Mouse (Mus musculus) hindbrain, embryonic 16.5 days (tissue): ENCODE measurements at regions not wholly inside any gene's neighbourhood (a gene's known extent, or its start where the extent isn't known, plus 50 kb on each side); places are given as distances from the start of the nearest gene placed in this dataset.
A peak's percentile ranks its signal among the peaks of the same experiment; 100 is the strongest.

ENCODE experiments used
- ATAC-seq: fragments of 200-750 bp; cut with Nextera tagmentation; 2 replicates; pipeline ENCODE4 v1.8.0; 2017; ENCODE audit warnings: moderate TSS enrichment, moderate library complexity
- H3K27ac ChIP-seq: fragments of 300-500 bp; sonication (generic); 2 replicates; pipeline ENCODE4 v1.5.1; 2014; ENCODE audit warnings: low read depth, mild to moderate bottlenecking, control low read depth, low read length, moderate library complexity
- H3K27me3 ChIP-seq: fragments of 300-500 bp; sonication (generic); replicated peaks from 2 replicates; pipeline ENCODE4 v1.6.1; 2014; ENCODE audit warnings: low read length; ENCODE audit not compliant: control insufficient read depth, insufficient read depth
- H3K36me3 ChIP-seq: fragments of 300-500 bp; sonication (generic); 2 replicates; pipeline ENCODE4 v1.6.1; 2014; ENCODE audit warnings: mild to moderate bottlenecking, low read length, moderate library complexity, mixed read lengths; ENCODE audit not compliant: control insufficient read depth, insufficient read depth
- H3K4me1 ChIP-seq: fragments of 300-500 bp; sonication (generic); 2 replicates; pipeline ENCODE4 v1.6.1; 2014; ENCODE audit warnings: low read depth, low read length; ENCODE audit not compliant: control insufficient read depth, insufficient read depth
- H3K4me2 ChIP-seq: fragments of 300-500 bp; sonication (generic); 2 replicates; pipeline ENCODE4 v1.6.1; 2014; ENCODE audit warnings: mild to moderate bottlenecking, low read length, control low read depth, moderate library complexity
- H3K4me3 ChIP-seq: fragments of 300-500 bp; sonication (generic); 2 replicates; pipeline ENCODE4 v1.5.1; 2014; ENCODE audit warnings: mild to moderate bottlenecking, low read length, control low read depth, moderate library complexity
- H3K9ac ChIP-seq: fragments of 300-500 bp; sonication (generic); 2 replicates; pipeline ENCODE4 v1.6.1; 2014; ENCODE audit warnings: low read depth, mild to moderate bottlenecking, control low read depth, low read length, moderate library complexity
- H3K9me3 ChIP-seq: fragments of 300-500 bp; sonication (generic); 2 replicates; pipeline ENCODE4 v1.6.1; 2014; ENCODE audit warnings: mild to moderate bottlenecking, low read length, moderate library complexity; ENCODE audit not compliant: control insufficient read depth
- WGBS: fragments of 180-500 bp; shearing (Covaris S2); extraction: QIAGEN DNeasy Blood & Tissue Kit; methylation state at CpG from one replicate; pipeline ENCODE4 v1.1.7; 2014; 5-methylcytosine and 5-hydroxymethylcytosine counted together

DNA sequence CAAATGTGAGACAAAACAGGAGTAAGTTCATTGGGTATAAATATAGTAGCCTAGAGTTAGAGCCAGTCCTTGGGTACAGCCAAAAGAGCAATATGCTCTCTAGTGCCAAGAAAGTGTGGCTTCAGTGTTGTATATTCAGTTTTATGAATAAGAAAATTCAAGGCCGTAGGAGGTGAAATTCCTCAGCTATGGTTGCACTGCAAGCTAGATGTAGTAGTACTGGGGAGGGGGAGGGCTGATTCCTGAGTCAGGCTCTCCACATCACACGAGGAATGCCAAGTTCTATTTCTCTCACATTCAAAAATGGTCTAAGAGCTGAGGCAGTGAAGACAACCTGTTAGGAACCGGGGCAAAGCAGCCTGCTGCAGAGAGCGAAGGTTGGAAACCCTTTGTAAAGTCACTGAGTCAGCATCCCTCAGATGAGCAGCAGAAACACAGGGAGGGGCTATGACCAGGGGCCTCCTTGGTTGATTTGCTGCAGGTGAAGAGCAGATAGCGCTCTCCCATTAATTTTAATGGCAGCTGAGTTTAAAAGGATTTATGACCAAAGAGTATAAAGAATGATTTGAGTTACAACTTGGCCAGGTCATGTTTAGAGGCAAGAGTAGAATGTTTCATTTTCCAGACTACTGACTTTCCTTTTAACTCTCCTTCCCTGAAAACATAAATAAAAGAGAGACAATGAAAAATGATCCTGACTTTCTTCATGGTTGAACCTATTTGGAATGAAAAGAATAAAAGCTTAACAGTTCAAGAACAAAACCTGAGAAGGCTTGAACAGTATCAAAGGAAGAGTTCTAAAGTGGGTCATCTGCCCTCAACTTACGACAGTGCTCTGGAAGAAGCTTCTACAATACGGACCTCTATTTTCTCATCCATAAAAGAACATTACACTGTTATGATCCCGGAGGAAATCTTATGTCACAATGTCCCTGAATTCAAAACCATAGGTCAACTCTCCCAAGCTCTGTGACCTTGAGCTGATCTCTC is 543.4 kb upstream of the Gm21961 start:
- no peak for ATAC-seq
- no peak overlapping the region for H3K4me2 ChIP-seq
- H3K27ac ChIP-seq, result no peak overlapping the region
- 70% methylated on average over 8 of the region's 8 CpGs for WGBS
- no peaks in the 10 kb centered on the region for H3K36me3 ChIP-seq
- H3K27me3 ChIP-seq, result no peaks in the 10 kb centered on the region
- no peaks in the 10 kb centered on the region for H3K9me3 ChIP-seq
- no peak overlapping the region for H3K9ac ChIP-seq
- H3K4me1 ChIP-seq, result no peaks in the 10 kb centered on the region
- no peak overlapping the region for H3K4me3 ChIP-seq

DNA sequence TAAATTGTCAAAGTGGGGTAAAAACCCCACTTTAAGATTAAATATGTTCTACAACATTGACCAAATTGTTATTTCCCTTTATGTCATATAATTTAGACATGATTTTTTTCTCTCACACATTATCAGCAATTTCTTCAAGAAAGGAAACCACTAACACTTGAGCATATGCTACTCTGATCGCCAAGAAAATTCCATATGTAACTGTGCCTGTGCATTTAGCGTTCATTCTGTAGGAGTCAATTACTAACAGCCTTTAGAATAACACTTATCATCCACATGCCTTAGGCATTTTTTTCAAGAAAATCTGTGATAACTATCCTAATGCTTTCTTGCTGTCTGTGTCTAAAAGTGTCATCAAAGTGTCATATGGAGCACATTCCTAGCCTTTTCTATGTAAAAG is 534.3 kb upstream of the Gm21961 start:
- H3K9me3 ChIP-seq, result no peaks in the 10 kb centered on the region
- no peak overlapping the region for H3K9ac ChIP-seq
- no peak overlapping the region for H3K4me2 ChIP-seq
- 86% methylated on average over 2 of the region's 2 CpGs for WGBS
- no peaks in the 10 kb centered on the region for H3K36me3 ChIP-seq
- no peaks in the 10 kb centered on the region for H3K27me3 ChIP-seq
- no peak for ATAC-seq
- no peak overlapping the region for H3K4me3 ChIP-seq
- H3K4me1 ChIP-seq, result no peaks in the 10 kb centered on the region
- H3K27ac ChIP-seq, result no peak overlapping the region

DNA sequence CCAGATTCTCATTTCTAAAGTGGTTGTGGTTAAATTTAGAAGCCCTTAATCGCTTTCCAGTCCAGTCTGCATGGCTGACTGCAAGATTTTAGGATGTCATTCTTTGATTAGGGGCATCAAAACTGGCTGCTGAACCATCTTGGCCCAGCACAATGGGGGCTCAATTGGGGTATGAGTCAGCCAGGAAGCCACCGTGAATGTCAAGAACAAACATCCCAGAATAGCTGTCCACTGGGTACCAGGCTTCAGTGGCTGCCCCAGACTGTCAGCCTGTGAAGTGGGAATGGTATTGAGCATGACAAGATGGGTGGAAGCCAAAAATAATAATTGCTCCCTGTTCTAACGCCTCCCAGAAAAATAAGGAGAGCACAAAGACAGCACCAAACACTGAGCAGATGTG is 520.9 kb upstream of the Gm21961 start:
- 74% methylated on average over 3 of the region's 3 CpGs for WGBS
- no peak overlapping the region for H3K9ac ChIP-seq
- no peaks in the 10 kb centered on the region for H3K9me3 ChIP-seq
- ATAC-seq, result no peak
- no peak overlapping the region for H3K4me2 ChIP-seq
- H3K27me3 ChIP-seq, result no peaks in the 10 kb centered on the region
- H3K36me3 ChIP-seq, result no peaks in the 10 kb centered on the region
- H3K27ac ChIP-seq, result no peak overlapping the region
- H3K4me1 ChIP-seq, result no peaks in the 10 kb centered on the region
- H3K4me3 ChIP-seq, result no peak overlapping the region

DNA sequence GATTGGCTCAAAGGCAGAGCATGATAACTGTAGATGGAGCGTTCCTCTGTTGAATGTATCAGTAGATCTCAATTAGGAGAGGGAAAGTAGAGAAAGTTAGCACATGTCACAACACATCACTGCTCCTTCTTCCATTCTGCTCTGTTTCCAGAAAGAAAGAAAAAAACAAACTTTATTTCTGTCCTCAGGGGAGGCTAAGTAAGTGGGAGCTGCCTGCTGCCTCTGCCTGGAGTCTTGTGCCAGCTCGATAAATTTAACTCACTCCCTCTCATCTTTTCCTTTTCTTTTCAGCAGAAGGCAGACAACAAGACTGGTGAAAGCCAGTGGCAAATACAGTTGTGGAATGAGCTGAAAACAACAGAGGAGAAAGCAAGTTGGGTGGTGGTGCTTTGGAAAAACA is 517.5 kb upstream of the Gm21961 start:
- Histone ChIP-seq H3K4me2 (no peak overlapping the region), H3K36me3 (no peaks in the 10 kb centered on the region), H3K9me3 (no peaks in the 10 kb centered on the region), H3K9ac (no peak overlapping the region), H3K27me3 (no peaks in the 10 kb centered on the region), H3K4me3 (no peak overlapping the region), H3K4me1 (no peaks in the 10 kb centered on the region), H3K27ac (no peak overlapping the region)
- no peak for ATAC-seq
- 89% methylated on average over 2 of the region's 2 CpGs for WGBS

DNA sequence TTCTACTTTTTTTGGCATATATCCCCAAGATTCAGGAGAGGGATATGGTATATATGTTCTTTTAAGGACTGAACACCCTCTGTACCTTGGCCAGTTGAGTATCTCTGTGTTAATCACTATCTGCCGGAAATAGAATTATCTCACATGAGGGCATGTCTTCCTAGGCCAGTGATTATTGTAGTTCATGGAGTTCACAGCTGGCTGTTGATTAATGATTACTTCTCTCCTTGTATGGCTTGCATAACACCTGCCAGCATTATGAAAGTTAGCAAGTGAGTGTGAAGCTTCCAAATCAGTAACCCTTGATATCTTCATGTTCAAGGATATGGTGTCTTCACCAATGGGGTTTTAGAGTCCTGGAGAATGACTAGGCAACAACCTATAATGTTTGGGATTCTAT is 488.0 kb upstream of the Gm21961 start:
- Histone ChIP-seq H3K27me3 (no peaks in the 10 kb centered on the region), H3K27ac (no peak overlapping the region), H3K4me2 (no peak overlapping the region), H3K4me1 (no peaks in the 10 kb centered on the region), H3K36me3 (no peaks in the 10 kb centered on the region), H3K9ac (no peak overlapping the region), H3K9me3 (no peaks in the 10 kb centered on the region), H3K4me3 (no peak overlapping the region)
- WGBS, result 85% methylated on average over 1 of the region's 1 CpGs
- no peak for ATAC-seq

DNA sequence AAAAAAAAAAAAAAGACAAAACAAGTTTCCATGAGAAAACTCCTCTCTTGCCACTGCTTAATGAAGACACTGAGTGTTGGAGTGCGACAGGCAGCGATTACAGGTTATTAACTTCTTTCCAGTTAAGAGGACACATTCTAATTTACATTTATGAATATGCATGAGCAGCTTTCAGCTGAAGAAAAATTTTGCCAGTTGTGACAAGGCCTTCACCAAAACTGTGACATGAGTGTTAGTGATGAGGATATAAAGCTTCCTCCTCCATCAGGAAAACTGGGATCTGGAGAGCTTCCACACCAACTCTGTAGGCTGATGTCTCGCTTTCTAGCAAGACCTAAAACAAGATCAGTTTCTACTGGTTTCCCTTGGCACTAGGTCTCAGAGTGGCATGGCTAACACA is 464.2 kb upstream of the Gm21961 start:
- H3K27ac ChIP-seq, result no peak overlapping the region
- ATAC-seq, result no peak
- 48% methylated on average over 3 of the region's 3 CpGs for WGBS

DNA sequence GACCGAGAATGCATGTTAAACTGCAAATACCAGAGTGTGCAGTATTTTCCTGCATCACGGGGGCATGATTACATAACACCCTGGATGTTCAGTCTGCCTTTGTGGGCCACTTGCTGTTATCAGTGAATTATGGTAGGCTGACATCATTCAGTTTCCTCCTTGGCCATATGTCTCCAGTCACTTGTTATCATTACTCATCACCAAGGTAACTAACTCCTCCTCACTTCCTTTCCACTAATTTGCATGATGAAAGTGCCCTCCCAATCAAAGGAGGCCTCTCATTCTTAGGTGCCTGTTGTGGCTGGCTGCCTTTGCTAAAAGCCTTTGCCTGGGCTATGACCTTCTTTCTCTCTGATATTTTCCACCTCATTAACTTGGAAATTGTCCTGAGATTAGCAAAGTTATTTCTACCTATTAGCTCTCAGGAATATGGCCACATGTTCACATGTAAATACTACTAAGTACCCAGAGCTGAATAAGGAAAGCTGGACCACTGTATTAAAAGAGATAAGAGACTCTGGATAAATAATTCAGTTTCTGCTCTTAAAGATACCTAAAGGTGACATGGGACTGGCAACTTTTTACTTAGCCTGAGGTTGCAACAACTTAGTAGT is 440.6 kb upstream of the Gm21961 start:
- H3K4me3 ChIP-seq, result no peak overlapping the region
- no peaks in the 10 kb centered on the region for H3K4me1 ChIP-seq
- WGBS, result 41% methylated on average over 2 of the region's 2 CpGs
- H3K9ac ChIP-seq, result no peak overlapping the region
- H3K36me3 ChIP-seq, result no peaks in the 10 kb centered on the region
- H3K4me2 ChIP-seq, result no peak overlapping the region
- H3K27ac ChIP-seq, result no peak overlapping the region
- H3K27me3 ChIP-seq, result no peaks in the 10 kb centered on the region
- H3K9me3 ChIP-seq, result no peaks in the 10 kb centered on the region
- ATAC-seq, result peak; percentile 69

More for the DNA sequence above, 464.2 kb upstream of the Gm21961 start:
- Histone ChIP-seq H3K27me3 (no peaks in the 10 kb centered on the region), H3K9ac (no peak overlapping the region), H3K36me3 (no peaks in the 10 kb centered on the region), H3K4me2 (no peak overlapping the region), H3K4me1 (no peaks in the 10 kb centered on the region), H3K4me3 (no peak overlapping the region), H3K9me3 (no peaks in the 10 kb centered on the region)

DNA sequence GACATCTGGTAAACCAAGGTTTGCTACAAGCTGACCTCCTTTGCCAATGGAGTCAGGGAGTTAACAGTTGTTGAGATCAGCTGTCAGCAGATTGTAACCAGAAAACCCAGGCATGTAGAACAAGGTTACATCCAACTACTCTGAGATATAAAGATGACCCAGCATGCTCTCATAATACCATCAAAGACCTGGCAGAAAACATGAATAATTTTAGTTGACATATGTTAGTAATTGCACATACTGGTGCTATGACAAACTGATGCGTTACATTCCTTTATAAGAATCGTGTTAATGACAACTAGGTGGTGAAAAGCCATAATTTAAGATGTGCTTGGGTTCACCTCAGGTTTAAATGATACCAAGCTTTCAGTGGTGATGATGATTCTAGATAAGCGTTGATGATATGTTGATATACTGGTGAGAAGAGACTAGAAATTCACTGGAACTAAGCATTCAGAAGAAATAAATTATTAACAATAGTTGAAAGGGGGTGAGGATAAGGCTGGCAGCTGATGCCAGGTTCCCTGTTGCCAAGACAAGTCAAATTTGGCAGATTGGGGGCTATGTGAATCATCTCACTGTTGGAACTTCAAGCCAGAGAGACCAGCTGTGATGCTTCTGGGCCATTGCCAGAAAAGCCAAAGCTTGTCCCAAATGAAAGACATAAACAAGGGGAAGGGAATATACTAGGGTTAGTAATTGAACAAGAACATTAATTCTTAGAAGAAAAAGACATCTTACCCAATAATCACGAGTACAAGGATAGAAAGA is 437.7 kb upstream of the Gm21961 start:
- H3K4me3 ChIP-seq, result no peak overlapping the region
- no peak overlapping the region for H3K4me2 ChIP-seq
- no peaks in the 10 kb centered on the region for H3K36me3 ChIP-seq
- no peak overlapping the region for H3K27ac ChIP-seq
- WGBS, result 69% methylated on average over 4 of the region's 4 CpGs
- no peaks in the 10 kb centered on the region for H3K4me1 ChIP-seq
- H3K27me3 ChIP-seq, result no peaks in the 10 kb centered on the region
- peak; percentile 83 for ATAC-seq
- no peaks in the 10 kb centered on the region for H3K9me3 ChIP-seq
- H3K9ac ChIP-seq, result no peak overlapping the region

DNA sequence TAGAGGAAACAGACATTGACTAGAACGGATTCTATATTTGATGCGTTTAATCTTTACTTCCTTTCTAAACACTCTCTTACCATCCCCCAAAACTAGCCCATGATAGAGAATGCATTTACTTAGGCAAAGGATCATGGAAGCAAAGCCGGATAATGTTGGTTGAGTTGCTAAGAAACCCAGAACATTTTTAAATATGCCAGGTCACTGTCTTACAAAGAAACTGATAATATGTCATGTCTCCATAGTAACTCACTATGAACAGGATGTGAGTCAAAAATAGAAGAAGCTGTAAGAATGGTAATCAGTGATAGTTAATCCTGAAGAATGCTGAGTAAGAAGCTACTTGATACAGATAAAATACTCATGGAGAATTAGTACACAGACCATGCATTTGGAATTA is 405.0 kb upstream of the Gm21961 start:
- no peak for ATAC-seq
- H3K4me3 ChIP-seq, result no peak overlapping the region
- H3K9ac ChIP-seq, result no peak overlapping the region
- H3K4me2 ChIP-seq, result no peak overlapping the region
- no peaks in the 10 kb centered on the region for H3K9me3 ChIP-seq
- WGBS, result 86% methylated on average over 3 of the region's 3 CpGs
- H3K27me3 ChIP-seq, result no peaks in the 10 kb centered on the region
- no peaks in the 10 kb centered on the region for H3K36me3 ChIP-seq
- no peak overlapping the region for H3K27ac ChIP-seq
- no peaks in the 10 kb centered on the region for H3K4me1 ChIP-seq
